In the genomic region with DNA sequence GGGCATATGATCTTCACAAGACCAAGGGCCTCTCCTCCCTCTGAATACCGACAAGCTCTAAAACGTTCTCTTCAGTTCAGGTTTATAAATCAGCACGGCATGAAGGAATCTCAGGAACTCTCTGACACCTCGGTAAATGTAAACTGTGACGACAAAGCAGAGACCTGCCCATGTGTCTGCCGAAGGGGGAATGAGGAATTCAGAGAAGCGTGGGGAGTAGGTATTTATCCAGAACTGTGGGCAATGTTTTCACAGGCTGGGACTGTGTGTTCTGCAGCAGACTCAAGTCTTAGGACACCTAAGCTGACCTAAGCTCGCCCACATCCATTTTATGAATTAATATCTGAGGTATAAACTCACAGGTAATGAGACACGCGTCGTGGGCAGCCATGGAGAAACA, we compare ENCODE assay signal across 21 mouse cellular contexts. TPM values are rescaled to one million over a fixed set of nuclear protein-coding genes. Genes with fewer than 3 reads are reported as not detected.
A peak's percentile ranks its signal among the peaks of the same experiment; 100 is the strongest.
DNase-seq lines count a peak whose midpoint lies in the region; ATAC-seq and TF ChIP-seq lines count a peak whose summit lies in the region.
"Had no signal": no experiment of that assay in that cellular context is flagged by ENCODE, and none has a peak within 500 bp of the region (broad histone marks: within the 10 kb centered on the region; RNA-seq: fewer than 3 reads in every experiment).

No protein-coding gene starts in this region.

- no peak for TF ChIP-seq POLR2A in heart, adult 2 months (IDR thresholded peaks at IDR 0.05; ENCODE audit: insufficient read depth, low read depth, low read length)

- TF ChIP-seq CTCF in heart, adult 2 months (IDR thresholded peaks at IDR 0.05) = no peak
- no peak for TF ChIP-seq CTCF in lung, embryonic 14.5 days (IDR thresholded peaks at IDR 0.05; ENCODE audit: low read depth)

- ATAC-seq in heart, embryonic 16.5 days (replicated peaks; ENCODE audit: extremely low read depth, insufficient read depth, low FRiP score) = no peak
- peak; percentile 70 for ATAC-seq in lung, embryonic 14.5 days (ENCODE audit: insufficient read depth)
- ATAC-seq in stomach, embryonic 16.5 days (ENCODE audit: insufficient read depth, low FRiP score) = no peak
- ATAC-seq: activated CD4-positive, CD25-positive, alpha-beta regulatory T cell, adult 4 months; midbrain, embryonic 13.5 days; Patski had no signal

- H3K27me3 ChIP-seq in heart, embryonic 16.5 days (ENCODE audit: control insufficient read depth, insufficient read depth, low read length) = no peaks in the 10 kb centered on the region
- no peaks in the 10 kb centered on the region for H3K27me3 ChIP-seq in heart, adult 2 months (ENCODE audit: control insufficient read depth, insufficient read depth, low read length)
- no peaks in the 10 kb centered on the region for H3K27me3 ChIP-seq in lung, embryonic 14.5 days (ENCODE audit: insufficient read depth, low read length)
- no peaks in the 10 kb centered on the region for H3K27me3 ChIP-seq in stomach, embryonic 16.5 days (ENCODE audit: control insufficient read depth, insufficient read depth, low read length)
- H3K27me3 ChIP-seq: forebrain, embryonic 12.5 days; midbrain, embryonic 13.5 days; neural tube, embryonic 12.5 days; Patski had no signal

- 45% methylated on average over 11 of the region's 11 CpGs for WGBS in heart, embryonic 16.5 days
- WGBS in heart, adult 2 months = 66% methylated on average over 11 of the region's 11 CpGs
- 31% methylated on average over 11 of the region's 11 CpGs for WGBS in lung, embryonic 14.5 days
- 38% methylated on average over 11 of the region's 11 CpGs for WGBS in stomach, embryonic 16.5 days

- peak overlapping the region; percentile 36; the same call in 1 of the 2 replicates for H3K4me2 ChIP-seq in heart, embryonic 16.5 days (ENCODE audit: low read depth, low read length)
- no peak overlapping the region for H3K4me2 ChIP-seq in lung, embryonic 14.5 days
- no peak overlapping the region; the same call in 1 of the 2 replicates for H3K4me2 ChIP-seq in stomach, embryonic 16.5 days (ENCODE audit: low read depth, low read length)
- H3K4me2 ChIP-seq: forebrain, embryonic 12.5 days; liver, embryonic 11.5 days; midbrain, embryonic 13.5 days; neural tube, embryonic 12.5 days had no signal

- peak overlapping the region; percentile 48 for H3K27ac ChIP-seq in heart, embryonic 16.5 days (ENCODE audit: low read length)
- no peak overlapping the region for H3K27ac ChIP-seq in heart, adult 2 months
- no peak overlapping the region for H3K27ac ChIP-seq in lung, embryonic 14.5 days (ENCODE audit: low read depth)
- no peak overlapping the region for H3K27ac ChIP-seq in stomach, embryonic 16.5 days (ENCODE audit: low read length)
- H3K27ac ChIP-seq: forebrain, embryonic 12.5 days; gastrocnemius, adult 2 months; hindbrain, embryonic 10.5 days; midbrain, embryonic 13.5 days; neural tube, embryonic 12.5 days had no signal

- no peaks in the 10 kb centered on the region for H3K9me3 ChIP-seq in heart, embryonic 16.5 days (replicated peaks; ENCODE audit: control insufficient read depth, low read length)
- H3K9me3 ChIP-seq in lung, embryonic 14.5 days (ENCODE audit: low read depth, low read length) = no peaks in the 10 kb centered on the region
- no peaks in the 10 kb centered on the region for H3K9me3 ChIP-seq in stomach, embryonic 16.5 days (replicated peaks; ENCODE audit: control insufficient read depth, low read length)
- H3K9me3 ChIP-seq: forebrain, embryonic 12.5 days; hindbrain, embryonic 10.5 days; midbrain, embryonic 13.5 days; neural tube, embryonic 12.5 days had no signal

- H3K36me3 ChIP-seq in heart, embryonic 16.5 days (ENCODE audit: control insufficient read depth, insufficient read depth) = no peaks in the 10 kb centered on the region
- no peaks in the 10 kb centered on the region for H3K36me3 ChIP-seq in heart, adult 2 months (ENCODE audit: control insufficient read depth, insufficient read depth, low read length)
- H3K36me3 ChIP-seq in lung, embryonic 14.5 days (ENCODE audit: insufficient read depth) = no peaks in the 10 kb centered on the region
- H3K36me3 ChIP-seq in stomach, embryonic 16.5 days (ENCODE audit: control insufficient read depth, insufficient read depth, low read length) = no peaks in the 10 kb centered on the region
- H3K36me3 ChIP-seq: forebrain, embryonic 12.5 days; hindbrain, embryonic 10.5 days; midbrain, embryonic 13.5 days; neural tube, embryonic 12.5 days had no signal

- peak; percentile 4 for DNase-seq in embryo, embryonic 11 days
- no peak for DNase-seq in embryo, embryonic 10 days (ENCODE audit: low spot score)
- DNase-seq in heart, adult 2 months = no peak
- DNase-seq in lung, embryonic 14.5 days = peak; percentile 28
- no peak for DNase-seq in lung, postnatal 10 days
- no peak for DNase-seq in ovary, postnatal 14 days (ENCODE audit: low spot score)
- DNase-seq: adrenal gland, postnatal 10 days; cerebellum, postnatal 10 days; gastrocnemius, adult 2 months; kidney, adult 8-10 months; right cerebral cortex, adult 18-20 months; thymus, postnatal 25 days had no signal

- H3K4me1 ChIP-seq in heart, embryonic 16.5 days (ENCODE audit: control insufficient read depth, insufficient read depth, low read length) = peaks cover 4% of the 10 kb centered on the region; the same call in 1 of the 2 replicates
- H3K4me1 ChIP-seq in heart, adult 2 months (ENCODE audit: control insufficient read depth, insufficient read depth, low read length) = no peaks in the 10 kb centered on the region; the same call in 1 of the 2 replicates
- peaks cover 5% of the 10 kb centered on the region; the same call in 1 of the 2 replicates for H3K4me1 ChIP-seq in lung, embryonic 14.5 days (ENCODE audit: insufficient read depth)
- H3K4me1 ChIP-seq in stomach, embryonic 16.5 days (ENCODE audit: control insufficient read depth, insufficient read depth, low read length) = peaks cover 5% of the 10 kb centered on the region; the same call in 1 of the 2 replicates
- H3K4me1 ChIP-seq: forebrain, embryonic 12.5 days; hindbrain, embryonic 10.5 days; midbrain, embryonic 13.5 days; neural tube, embryonic 12.5 days had no signal

- H3K9ac ChIP-seq in heart, embryonic 16.5 days (ENCODE audit: low read length) = peak overlapping the region; percentile 34; the same call in 1 of the 2 replicates
- no peak overlapping the region for H3K9ac ChIP-seq in heart, adult 2 months (ENCODE audit: low read depth, low read length)
- H3K9ac ChIP-seq in lung, embryonic 14.5 days = no peak overlapping the region; the same call in 1 of the 2 replicates
- H3K9ac ChIP-seq in stomach, embryonic 16.5 days (ENCODE audit: low read length) = 0 out of 2 replicates have a peak overlapping the region, but pooled peaks have one; percentile 12
- H3K9ac ChIP-seq: forebrain, embryonic 12.5 days; midbrain, embryonic 13.5 days; neural tube, embryonic 12.5 days had no signal

- no peaks in the 10 kb centered on the region for H3K79me2 ChIP-seq in heart, adult 2 months (replicated peaks; ENCODE audit: control insufficient read depth, insufficient read depth, low read length)

- intact Hi-C loops in heart, adult 2 months (cut with DNase I) = no loop called here

- no peak for TF ChIP-seq EP300 in heart, adult 2 months (IDR thresholded peaks at IDR 0.05; ENCODE audit: insufficient read depth, low read depth, low read length)

- no peak overlapping the region for H3K4me3 ChIP-seq in heart, embryonic 16.5 days (ENCODE audit: low read length)
- no peak overlapping the region for H3K4me3 ChIP-seq in heart, adult 2 months
- H3K4me3 ChIP-seq in lung, embryonic 14.5 days (ENCODE audit: low read depth, low read length) = no peak overlapping the region
- no peak overlapping the region for H3K4me3 ChIP-seq in stomach, embryonic 16.5 days (replicated peaks; ENCODE audit: low read length)
- H3K4me3 ChIP-seq: forebrain, embryonic 12.5 days; gastrocnemius, adult 2 months; hindbrain, embryonic 10.5 days; midbrain, embryonic 13.5 days; neural tube, embryonic 12.5 days had no signal

RNA-seq across cellular contexts. Expression of a gene that starts 20.7 kb away (rescaled TPM):
- 12.5 and 13.4 TPM in 2 replicates for polyA plus RNA-seq in heart, embryonic 16.5 days (2015; fragmentation: Nextera tagmentation; extraction: Ambion mirVana)
- total RNA-seq in heart, adult 2 months (2021) = 1 to 10 TPM; 2.4 to 3.5 TPM
- polyA plus RNA-seq in heart, adult 2 months (2012; rRNA removed) = 1.4 and 1.5 TPM in 2 replicates
- polyA plus RNA-seq in lung, embryonic 14.5 days (2014; fragmentation: Nextera tagmentation; extraction: Ambion mirVana) = 46.9 and 52.0 TPM in 2 replicates
- polyA plus RNA-seq in stomach, embryonic 16.5 days (2015; fragmentation: Nextera tagmentation; extraction: Ambion mirVana) = 61.2 and 62.5 TPM in 2 replicates

Comparison
In these comparisons a context has a peak if more than half of its experiments do, and no peak if none do; other contexts are left out.
1. DNase-seq: peak in embryo, embryonic 11 days (single experiment) and lung, embryonic 14.5 days (single experiment); none in embryo, embryonic 10 days (single experiment), heart, adult 2 months (0 of 2), lung, postnatal 10 days (single experiment) and ovary, postnatal 14 days (single experiment).
2. H3K9ac ChIP-seq: peak in heart, embryonic 16.5 days (single experiment) and stomach, embryonic 16.5 days (single experiment); none in heart, adult 2 months (single experiment) and lung, embryonic 14.5 days (single experiment).